Mouse (Mus musculus): ENCODE measurements at regions not wholly inside any gene's neighbourhood (a gene's known extent, or its start where the extent isn't known, plus 50 kb on each side); places are given as distances from the start of the nearest gene placed in this dataset.

DNA sequence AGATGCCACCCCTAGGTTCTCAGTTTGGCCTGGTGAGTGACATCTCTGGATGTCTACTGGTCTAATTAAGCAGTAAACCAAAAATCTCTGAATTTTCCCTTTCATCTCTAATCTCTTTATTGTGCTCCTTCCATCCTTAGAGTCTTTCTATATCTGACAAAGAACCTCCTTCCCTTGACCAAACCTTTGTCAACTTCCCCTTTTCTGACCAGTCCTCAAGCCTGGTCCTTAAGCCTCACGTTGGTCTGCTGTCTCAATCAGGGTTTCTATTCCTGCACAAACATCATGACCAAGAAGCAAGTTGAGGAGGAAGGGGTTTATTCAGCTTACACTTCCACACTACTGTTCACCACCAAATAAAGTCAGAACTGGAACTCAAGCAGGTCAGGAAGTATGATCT, 116.4 kb upstream of the Tab2 start:
- DNase-seq (ENCODE audit: low read depth, low spot score): no peak

DNA sequence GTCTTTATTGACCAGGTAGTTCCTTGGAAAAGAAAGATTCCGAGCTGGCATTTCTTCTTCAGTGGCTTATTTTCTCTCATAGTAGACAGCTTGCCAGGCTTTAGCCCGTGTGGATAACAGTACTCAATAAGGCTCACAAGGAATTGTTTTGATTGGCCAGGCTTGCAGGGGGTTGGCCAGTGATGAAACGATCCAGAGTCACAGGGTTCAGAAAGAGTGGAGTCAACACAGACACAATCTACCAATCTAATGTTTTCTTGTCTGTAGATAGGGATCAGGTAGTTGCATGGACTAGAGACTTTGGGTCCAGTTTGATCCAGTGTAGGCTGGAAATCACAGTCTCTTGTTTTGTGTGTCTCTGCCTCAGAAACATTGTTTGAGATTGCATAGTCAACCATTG, 115.8 kb upstream of the Tab2 start:
- DNase-seq (ENCODE audit: low read depth, low spot score): no peak

DNA sequence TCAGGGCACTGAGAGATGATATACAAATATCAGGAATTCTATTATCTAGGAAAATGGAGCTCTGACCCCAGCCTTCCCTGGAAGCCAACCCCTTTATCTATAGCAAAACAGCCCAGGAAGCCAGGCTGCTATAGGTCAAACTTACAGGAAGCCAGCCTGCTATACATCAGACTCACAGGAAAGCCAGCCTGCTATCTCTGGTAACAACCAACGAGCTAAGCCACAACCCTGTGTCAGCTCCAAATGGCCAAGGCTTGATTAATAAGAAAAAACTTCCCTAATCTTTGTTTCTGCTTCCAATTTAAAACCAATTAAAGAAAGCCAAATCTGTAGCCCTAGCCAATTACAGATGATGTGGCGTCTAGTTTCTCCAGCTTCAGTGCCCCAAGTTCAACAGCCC, 114.4 kb upstream of the Tab2 start:
- DNase-seq (ENCODE audit: low read depth, low spot score): no peak

DNA sequence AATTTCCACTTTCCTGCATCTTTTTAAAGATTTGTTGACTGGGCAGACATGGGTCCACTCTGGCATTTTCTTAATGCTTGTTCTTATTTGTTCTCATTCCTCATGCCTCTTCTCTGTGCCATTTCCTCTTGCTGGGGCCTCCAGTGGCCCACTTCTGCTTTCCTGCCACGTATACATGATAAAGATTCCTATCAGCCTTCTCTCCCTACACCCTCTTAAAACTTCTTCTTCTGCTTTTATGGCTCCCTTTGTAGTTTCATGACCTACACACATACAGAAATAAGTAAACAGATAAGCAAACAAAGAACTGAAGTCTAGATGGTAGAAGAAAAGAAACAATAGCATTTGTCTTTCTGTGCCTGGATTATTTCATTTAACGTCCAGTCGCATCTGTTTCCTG, 110.9 kb upstream of the Tab2 start:
- no peak for DNase-seq (ENCODE audit: low read depth, low spot score)

DNA sequence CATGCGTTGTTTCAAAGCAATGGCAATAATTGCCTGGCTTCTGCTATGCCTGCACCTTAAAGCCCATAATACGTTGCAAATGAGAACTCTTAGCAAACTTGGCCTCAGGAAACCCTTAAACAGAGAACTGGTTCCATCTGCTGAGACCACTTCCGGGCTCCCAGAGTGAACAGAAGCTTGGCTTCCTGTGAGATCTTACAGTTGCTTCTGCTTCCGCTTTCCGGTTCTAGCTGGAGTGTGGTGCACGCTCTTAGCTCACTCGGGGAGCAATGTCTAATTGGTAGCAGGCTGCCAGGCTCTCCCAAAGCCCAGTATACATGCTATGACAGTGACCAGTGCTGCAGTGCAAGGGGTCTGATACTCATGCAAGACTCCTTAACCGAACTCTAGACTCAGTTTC, 109.7 kb upstream of the Tab2 start:
- DNase-seq (ENCODE audit: low read depth, low spot score): no peak

DNA sequence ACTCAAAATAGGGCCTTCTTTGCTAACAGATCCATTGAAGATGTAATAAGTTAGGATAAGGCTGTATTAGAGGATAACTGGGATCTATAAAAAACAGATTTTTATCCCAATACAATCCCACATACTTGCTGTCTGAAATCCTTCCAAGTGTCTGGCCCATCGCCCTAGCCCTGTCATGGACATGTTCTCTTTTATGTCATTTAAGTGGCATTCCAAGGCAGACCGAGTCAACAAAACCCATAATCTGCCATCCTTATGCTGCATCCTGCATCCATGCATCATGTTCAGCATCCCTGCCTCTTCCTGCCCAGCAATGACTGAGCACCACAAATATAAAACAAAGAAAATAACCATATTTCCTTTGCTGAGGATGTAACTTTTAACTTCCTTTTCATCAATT, 108.3 kb upstream of the Tab2 start:
- no peak for DNase-seq (ENCODE audit: low read depth, low spot score)

DNA sequence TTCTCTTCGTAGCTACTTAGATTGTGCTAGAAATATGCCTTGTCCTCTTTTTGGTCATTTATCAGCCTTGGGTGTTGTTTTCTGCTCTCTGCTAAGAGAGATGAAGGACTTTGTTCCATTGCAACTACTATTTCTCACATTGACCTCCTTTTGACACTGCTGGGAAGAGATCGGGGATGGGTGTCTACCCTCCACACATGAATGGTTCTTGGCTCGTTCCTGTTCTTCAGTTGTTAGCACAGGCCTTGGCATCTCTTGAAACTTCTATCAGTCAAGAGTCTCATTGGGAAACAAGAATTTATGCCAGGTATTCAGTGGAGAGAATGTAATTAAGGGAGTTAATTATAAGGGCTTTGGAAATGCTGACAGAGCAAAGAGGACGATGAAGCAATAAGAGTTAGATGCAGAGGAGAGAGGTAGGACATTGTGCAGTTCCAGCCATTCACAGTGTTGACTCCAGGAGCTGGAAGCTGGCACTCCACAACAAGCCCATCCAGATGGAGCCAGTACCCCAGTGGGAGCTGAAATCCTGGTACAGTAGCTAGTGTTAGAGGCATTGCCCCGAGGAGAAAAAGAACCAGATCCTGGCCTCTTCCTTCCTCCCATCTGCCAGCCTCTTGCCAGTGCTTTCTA, 107.5 kb upstream of the Tab2 start:
- DNase-seq (ENCODE audit: low read depth, low spot score): no peak

DNA sequence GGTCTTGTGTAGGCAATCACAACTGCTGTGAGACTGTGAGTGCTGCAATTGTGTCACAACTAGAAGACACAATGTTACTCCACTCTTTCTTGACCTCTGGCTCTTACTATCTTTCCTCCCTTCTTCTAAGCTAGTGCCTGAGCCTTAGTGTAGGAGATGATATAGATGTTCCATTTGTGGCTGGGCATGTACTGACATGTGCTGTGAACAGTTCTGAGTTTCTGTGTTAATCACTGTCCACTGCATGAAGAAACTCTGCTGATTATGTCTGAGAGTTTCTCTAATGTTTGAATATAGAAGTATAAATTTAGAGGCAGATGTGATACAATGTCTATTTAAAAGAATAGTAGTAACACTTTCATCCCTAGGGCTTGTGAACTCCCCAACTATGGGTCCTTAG, 105.0 kb upstream of the Tab2 start:
- DNase-seq (ENCODE audit: low read depth, low spot score): no peak

DNA sequence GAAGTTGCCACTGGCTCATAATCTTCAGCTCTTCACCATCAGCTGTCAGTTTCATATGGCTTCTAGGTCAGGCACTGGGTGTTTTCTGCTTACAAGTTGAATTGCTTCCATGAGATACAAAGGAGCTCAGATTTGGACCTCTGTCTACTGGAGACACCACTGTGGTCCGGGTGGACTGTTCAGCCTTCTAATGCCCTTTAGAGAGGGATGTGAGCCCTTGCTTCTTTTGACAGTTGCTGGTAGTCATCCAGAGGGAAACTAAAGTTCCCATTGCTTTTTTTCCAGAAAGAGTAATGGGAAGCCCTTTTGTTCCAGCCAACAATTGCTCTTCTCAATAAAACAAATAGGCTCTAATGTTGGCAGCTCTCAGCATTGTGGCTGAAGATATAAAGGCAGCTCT, 103.7 kb upstream of the Tab2 start:
- DNase-seq (ENCODE audit: low read depth, low spot score): no peak

DNA sequence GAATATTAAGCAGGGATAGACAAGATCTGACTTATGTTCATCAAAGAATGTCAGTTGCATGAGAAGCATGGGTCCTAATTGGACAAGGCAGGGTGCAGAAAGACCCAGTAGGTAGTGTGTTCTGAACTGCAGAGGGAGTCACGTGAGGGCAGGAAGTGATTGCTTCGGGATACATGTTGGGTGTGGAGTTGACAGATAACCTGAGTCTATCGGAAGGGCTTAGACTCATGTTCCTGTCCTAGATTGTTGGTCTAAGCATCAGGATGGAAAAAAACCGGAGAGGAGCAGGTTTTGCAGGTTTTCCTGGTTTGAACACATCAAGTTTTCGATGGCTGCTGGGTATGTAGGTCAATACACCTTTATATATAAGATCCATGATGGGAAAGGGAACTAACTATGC, 101.8 kb upstream of the Tab2 start:
- DNase-seq (ENCODE audit: low read depth, low spot score): no peak

DNA sequence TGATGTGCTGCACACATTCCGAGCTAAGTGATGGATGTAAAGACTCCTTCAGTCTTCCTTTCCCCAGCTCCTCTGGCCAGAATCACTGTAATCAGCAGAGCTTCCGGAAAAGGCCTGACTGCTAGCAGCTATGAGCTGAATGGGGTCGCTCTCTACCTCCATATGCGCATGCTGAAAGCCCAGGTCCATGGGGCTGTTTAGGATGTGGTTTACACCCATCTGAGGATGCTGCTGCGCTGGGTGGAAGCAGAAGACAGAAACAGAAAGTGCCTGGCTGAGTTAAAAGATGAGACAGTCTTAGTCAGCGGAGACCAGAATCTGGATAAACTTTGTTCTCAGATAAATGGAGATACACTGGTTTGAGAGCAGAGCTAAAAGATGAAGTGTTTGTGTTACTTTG, 99.3 kb upstream of the Tab2 start:
- DNase-seq (ENCODE audit: low read depth, low spot score): peak; percentile 10

DNA sequence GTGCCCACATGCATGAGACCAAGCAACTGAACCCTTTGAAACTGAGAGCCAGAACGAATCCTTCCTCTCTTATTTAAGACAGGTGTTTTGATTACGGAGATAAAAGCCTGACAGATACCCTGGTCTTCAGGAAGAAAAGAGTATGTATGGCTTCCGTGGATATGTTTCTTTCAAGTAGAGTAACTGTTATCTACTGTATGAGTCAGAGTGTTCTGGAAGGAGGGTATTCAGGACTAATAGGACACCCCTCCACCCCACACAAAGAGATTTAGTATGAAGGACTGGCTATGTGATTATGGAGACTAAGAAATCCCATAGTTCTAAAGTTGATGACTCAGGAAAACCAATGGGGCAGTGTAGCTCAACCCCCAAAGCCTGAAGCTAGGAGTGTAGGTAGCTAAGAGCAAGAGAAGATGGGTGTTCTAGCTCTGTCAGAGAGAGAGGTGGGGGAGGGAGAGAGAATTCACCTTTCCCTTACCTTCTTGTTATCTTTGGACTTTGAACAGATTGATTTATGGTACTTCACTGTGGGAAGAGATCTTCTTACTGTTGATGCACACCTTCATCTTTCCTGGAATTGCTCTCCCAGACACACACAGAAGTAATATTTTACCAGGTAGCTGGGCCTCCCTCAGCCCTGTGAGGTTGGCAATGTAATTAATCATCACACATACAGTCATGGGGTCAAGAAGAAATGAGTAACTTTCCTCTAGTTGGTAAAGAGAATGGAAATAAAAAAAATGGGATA, 87.6 kb upstream of the Tab2 start:
- DNase-seq (ENCODE audit: low read depth, low spot score): no peak

DNA sequence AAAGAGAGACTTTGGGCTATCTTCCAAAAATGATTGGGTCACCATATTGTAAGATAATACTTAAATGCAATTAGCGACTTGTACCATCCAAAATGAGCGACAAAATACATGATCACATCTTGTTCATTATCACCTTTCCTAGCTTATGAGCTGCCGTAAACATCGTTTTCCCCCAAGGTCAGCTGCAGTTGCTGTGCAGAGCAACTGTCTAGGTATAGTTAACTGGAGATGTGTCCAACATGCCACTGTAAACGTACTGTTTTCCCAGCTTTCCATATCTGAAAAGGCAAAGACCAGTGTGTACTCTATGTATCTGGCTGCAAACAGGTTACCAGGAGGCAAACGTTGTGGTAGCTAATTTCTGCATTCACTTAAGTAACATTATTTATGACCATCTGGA, 86.3 kb upstream of the Tab2 start:
- no peak for DNase-seq (ENCODE audit: low read depth, low spot score)

DNA sequence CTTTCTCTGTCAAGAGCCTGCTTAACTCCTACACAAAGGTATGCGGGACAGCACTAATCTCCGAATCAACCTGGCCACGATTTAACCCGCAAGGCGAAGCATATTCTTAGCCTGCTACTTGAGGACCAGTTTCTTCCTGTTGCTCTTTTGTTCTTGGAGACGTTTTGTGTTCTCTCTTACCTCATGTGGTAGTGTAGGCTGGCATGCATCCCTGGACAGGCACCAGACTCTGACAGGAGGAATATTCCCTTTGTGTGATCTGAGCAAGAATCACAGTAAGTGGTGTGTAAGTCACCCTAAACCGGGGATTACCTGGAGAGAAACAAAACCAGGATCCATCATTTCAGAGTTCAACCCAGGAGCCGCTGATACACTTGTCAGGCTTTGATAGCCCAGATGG, 85.8 kb upstream of the Tab2 start:
- peak; percentile 7 for DNase-seq (ENCODE audit: low read depth, low spot score)

DNA sequence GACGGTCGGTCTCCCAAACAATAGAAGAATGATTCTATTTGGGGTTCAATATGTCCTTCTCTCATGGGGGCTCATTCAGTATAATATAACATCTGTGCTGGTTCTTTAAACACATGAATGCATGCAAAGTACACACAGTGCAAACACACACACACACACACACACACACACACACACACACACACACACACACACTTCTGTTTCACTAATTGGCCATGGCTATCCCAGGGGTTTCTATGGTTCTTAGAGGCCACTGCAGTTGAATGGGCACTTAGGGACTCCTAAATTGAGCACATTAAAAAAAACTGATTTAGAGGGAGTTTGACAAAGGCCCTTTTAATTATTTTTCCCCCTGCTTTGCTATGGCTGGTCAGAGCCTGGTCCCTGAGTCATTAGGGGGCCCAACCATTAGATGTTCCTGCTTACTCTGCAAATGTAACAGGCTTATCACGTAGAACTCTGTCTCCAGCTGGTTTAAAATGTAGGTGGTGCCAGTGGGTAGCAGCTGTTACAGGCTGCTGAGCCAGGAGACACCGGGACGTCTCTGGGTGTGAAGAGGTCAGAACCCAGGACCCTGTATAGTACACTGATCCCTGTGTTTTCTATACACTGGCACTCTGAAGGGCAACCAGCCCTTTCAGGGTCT, 82.1 kb upstream of the Tab2 start:
- DNase-seq (ENCODE audit: low read depth, low spot score): no peak

DNA sequence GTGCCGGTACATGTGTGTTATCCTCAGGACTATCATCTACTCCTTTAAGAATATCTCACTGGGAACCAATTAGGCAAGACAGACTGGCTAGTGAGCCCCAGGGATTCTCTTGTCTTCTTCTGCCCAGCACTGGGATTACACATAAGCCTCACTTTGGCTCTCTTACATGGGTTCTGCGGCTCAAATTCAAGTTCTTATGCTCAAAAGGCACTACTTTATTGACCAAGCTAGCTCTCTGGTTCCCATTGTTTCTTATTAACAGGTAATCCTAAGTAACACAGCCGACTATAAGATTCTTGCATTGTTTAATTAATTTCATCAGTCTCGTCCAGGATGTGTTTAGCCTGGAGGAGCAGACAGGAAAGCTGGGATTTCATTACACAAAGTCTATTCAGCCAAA, 80.3 kb upstream of the Tab2 start:
- no peak for DNase-seq (ENCODE audit: low read depth, low spot score)

DNA sequence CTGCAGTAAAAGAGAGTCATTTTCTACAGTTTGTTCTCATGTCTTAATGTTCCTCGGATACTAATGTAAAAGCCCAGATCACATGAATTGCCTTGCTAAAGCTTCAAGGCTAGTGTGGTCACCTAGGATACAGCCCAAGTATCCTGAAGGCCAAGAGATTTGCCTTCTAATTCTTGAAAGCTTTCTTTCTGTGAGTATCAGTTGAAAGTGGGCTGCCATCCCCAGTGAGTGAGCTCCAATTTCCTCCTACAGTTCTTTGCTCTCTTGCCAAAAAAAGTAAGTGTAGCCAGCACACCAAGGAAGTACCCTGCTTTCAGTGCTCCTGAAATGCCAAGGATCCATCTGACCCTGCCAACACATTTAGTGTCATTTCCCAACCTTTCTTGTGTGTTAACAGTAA, 79.3 kb upstream of the Tab2 start:
- no peak for DNase-seq (ENCODE audit: low read depth, low spot score)

DNA sequence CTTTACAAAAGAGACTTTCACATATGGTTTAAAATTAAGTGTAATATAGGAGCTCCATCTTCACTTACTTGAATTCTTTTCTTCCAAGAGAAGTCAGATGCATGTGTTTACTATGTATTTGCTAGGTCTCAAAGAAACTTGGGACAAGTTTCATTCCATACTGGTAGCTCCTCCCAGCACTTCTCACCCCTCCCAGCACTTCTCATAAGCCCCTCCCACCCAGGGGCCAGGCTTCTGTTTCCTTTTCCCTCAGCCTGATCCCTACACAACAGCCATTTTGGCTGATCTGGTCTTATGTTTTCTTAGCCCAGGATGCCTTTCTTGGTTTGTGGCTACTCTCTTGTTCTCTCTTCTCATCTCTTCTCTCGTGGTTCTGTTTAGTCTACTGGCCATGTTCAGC, 76.2 kb upstream of the Tab2 start:
- peak; percentile 23 for DNase-seq (ENCODE audit: low read depth, low spot score)

DNA sequence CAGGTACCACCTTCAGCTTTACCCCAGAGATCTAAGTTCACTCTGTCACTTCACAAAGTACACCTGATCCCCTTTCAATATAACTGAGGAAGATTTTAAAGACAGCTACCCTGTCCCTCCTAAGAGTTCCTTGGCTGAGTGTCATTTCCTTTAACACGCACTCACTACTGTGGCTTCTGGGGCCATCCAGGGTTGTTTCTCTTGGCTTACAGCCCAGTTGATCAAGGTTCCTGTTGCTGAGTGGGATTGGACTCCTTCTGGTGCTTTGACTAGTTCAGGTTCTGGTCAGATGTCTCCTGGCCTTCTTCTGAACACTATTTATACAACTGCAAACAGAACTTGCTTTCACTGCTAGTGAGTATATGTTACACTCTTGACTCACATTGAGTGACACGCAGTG, 72.8 kb upstream of the Tab2 start:
- no peak for DNase-seq (ENCODE audit: low read depth, low spot score)

DNA sequence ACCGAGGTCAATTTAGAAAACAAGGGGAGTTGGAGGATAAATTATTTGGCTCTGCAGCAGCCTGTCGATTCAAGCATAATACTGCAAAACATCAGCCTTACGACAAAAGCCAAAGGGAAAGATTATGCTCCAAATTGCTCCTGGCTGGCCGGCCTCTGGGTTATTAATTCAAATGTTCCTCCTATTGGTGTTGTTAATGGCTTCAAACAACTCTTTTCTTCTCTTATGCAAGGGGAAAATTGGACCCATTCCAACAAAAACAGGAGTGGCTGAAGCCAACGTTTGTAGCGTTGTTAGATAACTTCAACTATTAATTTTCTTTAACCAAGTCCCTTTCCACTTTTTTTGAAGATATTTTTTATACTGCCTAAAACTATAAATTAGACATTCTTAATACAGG, 71.0 kb upstream of the Tab2 start:
- no peak for DNase-seq (ENCODE audit: low read depth, low spot score)

DNA sequence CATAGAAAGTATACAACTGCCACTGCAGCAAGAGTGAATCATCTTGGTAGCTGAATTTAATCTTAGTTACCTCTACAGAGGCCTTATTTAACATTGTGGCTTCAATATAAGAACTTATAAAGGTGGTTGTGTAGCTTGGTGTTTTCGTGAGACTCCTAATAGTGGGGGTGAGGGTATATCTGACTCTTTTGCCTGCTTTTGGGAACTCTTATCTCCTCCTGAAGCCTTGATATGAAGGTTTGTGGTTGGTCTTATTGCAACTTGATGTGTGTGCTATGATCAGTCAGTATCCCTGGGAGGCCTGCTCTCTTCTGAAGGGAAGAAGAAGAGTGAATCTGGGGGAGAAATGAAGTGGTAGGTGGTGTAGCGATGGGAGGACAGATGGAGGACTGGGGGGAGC, 67.7 kb upstream of the Tab2 start:
- no peak for DNase-seq (ENCODE audit: low read depth, low spot score)

DNA sequence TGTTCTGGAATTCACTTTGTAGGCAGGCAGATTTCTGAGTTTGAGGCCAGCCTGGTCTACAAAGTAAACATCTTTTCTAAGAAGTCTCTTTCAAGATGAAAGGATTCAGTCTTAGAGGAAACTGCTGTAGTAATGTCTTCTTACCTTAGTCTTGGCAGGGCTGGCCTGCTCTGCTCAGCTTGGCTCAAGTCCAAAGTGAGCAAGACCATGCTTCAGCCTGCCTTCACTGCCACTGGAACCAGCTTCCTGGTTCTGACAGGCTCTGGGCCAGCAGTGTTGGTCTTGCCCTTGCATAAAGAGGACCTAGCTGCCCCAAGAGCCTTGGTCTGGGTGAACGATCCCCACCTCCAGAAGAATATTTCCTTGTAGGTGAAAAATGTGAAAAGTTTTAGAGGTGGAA, 65.9 kb upstream of the Tab2 start:
- DNase-seq (ENCODE audit: low read depth, low spot score): no peak
